Mouse (Mus musculus): ENCODE results near the gene Treml4. TPM values are rescaled to one million over a fixed set of nuclear protein-coding genes. Genes with fewer than 3 reads are reported as not detected.
"Not testable (repeated sequence)": the region's sequence is repeated elsewhere in the genome, so short reads cannot be mapped to it uniquely, and the experiment has no call there.

Gene Treml4
- total RNA-seq, 2 experiments from 2014 or later, result not detected

GRCm38 (mm10) chr17:48274098-48274497, 10.0 kb downstream of the Treml4 start:
- no peak for DNase-seq (ENCODE audit: low spot score)

DNA sequence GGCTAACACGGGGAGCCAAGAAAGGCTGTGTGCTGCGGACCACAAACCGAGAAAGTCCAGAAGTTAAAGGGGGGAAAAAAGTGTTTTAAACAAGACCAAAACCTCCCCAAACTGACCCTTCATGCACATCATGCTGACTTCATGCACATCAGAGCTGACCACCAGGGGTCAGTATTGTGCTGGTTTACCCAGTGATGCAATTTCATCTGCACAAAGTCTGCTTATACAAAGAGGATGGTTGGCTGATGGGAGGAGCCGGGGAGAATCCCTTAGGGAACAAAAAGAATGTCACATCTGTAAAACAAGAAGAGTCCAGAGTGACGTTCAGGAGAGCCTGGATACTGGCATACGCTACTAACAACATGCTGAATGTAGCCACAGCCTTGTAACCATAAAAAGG, 10.8 kb downstream of the Treml4 start:
- DNase-seq (ENCODE audit: low spot score), result peak; percentile 63

- DNase-seq (ENCODE audit: low spot score), result no peak
Measured at GRCm38 (mm10) chr17:48275736-48276135, 11.6 kb downstream of the Treml4 start.

DNA sequence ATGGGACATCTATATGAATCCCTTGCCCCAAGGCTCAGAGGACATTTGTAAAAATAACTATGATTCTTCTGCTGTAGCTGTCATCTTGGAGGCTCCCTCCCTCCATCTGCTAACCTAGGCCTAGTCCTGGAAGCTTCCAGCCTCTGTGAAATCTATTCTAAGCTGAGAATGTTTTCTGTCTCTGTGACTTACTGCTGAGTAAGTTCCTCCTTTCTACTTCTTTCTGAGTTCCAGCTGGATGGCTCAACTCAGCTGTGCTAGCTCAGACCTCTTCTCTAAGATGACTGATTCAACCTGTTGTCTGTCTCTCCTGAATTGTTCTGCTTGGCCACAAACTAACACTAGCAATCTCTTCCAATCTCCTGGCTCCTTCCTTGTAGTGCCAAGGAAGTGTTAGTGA, 14.3 kb downstream of the Treml4 start:
- DNase-seq (ENCODE audit: low spot score), result no peak

- DNase-seq (ENCODE audit: low spot score), result no peak
Measured at GRCm38 (mm10) chr17:48279002-48279401, 14.9 kb downstream of the Treml4 start.

DNA sequence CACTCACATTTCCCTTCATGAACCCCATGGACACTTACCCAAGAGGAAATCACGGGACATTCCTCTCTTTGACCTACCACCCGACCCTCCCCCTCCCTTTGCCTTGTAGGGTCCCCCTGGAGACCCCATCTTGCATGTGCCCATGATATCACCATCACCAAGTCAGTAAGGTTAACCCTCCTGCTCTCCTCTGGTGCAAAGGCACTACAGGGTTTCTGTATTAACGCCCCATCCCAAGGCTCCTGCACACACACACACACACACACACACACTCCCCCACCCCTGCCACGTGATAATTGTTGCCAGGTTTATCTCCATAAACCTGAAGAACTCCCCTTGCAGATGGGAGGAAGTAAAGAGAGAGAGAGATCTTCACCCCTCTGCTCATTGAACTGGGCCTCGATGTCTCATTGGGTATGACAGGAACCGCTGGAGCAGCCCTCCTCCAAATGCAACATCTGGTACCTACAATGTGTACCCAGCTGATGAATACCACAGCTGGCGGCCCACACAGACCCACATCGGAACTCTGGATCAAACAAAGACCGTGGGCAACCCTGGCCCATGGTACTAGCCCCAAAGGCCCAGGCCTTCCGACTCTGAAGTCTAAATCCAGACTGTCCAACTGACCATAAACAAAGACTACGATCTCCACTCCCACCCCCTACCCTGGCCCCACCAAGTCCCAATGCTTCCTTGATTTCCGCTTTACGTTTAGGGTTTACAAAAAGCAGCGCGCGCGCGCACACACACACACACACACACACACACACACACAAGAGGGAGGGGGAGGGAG, 17.0 kb downstream of the Treml4 start:
- DNase-seq (ENCODE audit: low spot score), result no peak

DNA sequence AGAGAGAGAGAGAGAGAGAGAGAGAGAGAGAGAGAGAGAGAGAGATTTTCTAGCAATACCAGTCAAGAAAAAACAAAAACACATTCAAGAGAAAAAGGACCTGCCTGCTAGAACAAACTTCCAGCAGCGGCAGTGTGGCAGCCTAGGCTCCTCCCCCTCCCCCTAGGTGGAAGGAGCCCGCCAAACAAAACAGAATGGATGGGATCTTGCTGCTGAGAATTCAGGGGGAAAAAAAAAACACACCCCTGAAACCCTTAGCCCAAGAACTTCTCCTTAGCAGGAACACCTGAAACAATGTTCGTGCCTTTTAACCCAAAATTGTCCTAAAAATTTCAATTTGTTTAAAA, 17.6 kb downstream of the Treml4 start:
- no peak for DNase-seq (ENCODE audit: low spot score)

DNA sequence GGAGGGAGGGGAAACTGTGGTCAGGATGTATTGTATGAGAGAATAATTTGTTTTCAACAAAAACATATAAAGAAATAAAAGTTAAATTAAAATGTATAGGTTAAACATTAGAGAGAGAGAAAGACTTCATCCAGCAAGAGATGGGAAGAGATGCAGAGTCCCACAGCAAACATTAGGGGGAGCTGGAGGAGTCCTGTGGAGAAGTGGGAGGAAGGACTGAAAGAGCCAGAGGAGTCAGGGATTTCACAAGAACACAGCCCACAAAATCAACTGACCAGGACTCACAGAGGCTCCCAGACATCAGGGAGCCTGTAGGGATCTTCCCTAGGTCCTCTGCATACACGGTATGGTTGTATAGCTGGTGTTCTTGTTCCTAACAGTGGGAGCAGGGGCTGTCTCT, 22.7 kb downstream of the Treml4 start:
- DNase-seq (ENCODE audit: low spot score), result no peak

- DNase-seq (ENCODE audit: low spot score), result no peak
Measured at GRCm38 (mm10) chr17:48287276-48287675, 23.2 kb downstream of the Treml4 start.

- DNase-seq (ENCODE audit: low spot score), result no peak
Measured at GRCm38 (mm10) chr17:48293500-48294194, 29.6 kb downstream of the Treml4 start.

GRCm38 (mm10) chr17:48299203-48299602, 35.1 kb downstream of the Treml4 start, which contains the start of gene Treml2:
TSS of gene Treml2 (plus strand) at chr17:48299498.
- no peak for DNase-seq (ENCODE audit: low spot score)

GRCm38 (mm10) chr17:48299756-48300155, 35.7 kb downstream of the Treml4 start:
- DNase-seq (ENCODE audit: low spot score), result no peak

- no peak for DNase-seq (ENCODE audit: low spot score)
Measured at GRCm38 (mm10) chr17:48300199-48300598, 36.1 kb downstream of the Treml4 start.

GRCm38 (mm10) chr17:48300861-48301260, 36.8 kb downstream of the Treml4 start:
- no peak for DNase-seq (ENCODE audit: low spot score)

- no peak for DNase-seq (ENCODE audit: low spot score)
Measured at GRCm38 (mm10) chr17:48301792-48302191, 37.7 kb downstream of the Treml4 start.

DNA sequence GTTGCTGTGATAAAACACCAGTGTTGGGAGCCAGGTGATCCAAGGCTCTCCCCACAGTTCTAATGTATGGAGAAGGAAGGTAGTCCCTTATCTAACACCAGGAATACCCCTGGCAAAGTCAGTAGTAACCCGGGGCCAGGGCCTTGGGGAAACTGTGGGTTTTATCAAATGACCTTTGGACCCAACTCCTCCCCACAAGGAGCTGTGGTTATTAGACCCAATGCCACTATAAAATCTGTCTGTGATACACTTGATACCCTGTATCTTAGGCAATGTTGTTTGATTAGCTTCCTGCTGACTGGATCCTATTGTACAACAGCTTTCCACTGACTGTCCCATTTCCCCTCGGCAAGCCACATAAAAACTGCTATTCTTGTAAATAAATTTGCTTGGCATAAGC, 48.0 kb downstream of the Treml4 start:
- no peak for DNase-seq (ENCODE audit: low spot score)

DNA sequence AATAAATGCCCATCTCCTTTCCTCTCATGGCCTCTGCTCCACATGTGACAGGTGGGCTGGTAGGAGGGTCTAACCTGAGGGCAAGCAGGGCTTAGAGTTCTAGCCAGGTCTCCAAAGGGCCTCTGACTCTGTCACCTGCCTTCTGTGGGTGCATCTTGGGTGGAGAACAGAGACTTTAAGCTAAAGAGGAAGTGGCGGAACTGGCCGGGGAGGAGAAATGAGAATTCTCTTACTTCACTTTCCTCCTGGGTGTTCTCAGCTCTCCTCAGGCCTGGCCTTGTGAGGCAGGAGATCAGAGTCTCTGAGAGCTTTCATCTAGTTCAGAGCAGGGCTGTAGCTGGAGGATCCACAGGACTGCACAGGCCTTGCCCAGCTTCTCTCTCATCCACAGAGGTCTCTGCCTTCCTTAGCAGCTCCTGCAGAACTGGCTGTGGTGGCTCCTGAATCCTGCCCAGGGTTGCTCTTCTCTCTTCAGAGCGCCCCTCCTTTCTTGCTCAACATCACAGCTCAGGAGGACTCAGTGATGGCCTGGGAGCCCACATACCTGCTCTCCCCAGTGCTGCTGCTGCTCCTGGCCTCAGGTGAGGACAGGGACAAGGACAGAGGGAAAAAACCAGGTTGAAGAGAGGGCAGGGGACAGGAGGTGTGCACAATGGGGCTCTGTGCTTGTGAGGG, 51.9 kb downstream of the Treml4 start, which contains the start of gene B430306N03Rik:
Gene B430306N03Rik (plus strand): TSS at position 237 of the 675 bp plus-strand sequence.
- not testable (repeated sequence) for DNase-seq (ENCODE audit: low spot score)

GRCm38 (mm10) chr17:48318686-48319085, 54.6 kb downstream of the Treml4 start:
- DNase-seq (ENCODE audit: low spot score), result no peak

- no peak for DNase-seq (ENCODE audit: low spot score)
Measured at GRCm38 (mm10) chr17:48321279-48321678, 57.2 kb downstream of the Treml4 start.

DNA sequence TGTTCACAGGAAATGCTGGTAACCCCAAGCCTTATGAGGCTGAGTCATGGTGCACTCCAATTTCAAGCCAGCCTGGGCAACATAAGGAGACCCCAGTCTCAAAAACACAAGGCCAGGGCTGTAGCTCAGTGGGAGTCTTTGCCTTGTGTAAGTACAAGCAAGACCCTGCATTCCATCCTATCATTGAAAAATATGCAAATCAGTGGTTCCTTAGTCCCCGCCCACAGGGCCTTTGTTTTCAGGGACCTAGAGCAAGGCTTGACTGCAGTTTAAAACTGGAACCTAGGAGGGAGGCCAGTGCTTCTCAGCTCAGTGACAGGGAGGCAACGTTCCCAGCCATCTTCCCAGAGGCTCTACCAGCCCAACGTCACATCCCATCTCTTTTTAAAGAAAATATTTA, 59.1 kb downstream of the Treml4 start:
- DNase-seq (ENCODE audit: low spot score), result no peak

GRCm38 (mm10) chr17:48324258-48324657, 60.2 kb downstream of the Treml4 start:
- DNase-seq (ENCODE audit: low spot score), result no peak

All from gastrocnemius, adult 18-20 months (tissue).